Mouse (Mus musculus) lung, postnatal 4 days (tissue): ENCODE measurements around the gene Aes.

ENCODE experiments used
- DNase-seq, 2 experiments: peaks; one replicate each; pipeline ENCODE4 v3.0.0; 2021

Aes gene

DNA sequence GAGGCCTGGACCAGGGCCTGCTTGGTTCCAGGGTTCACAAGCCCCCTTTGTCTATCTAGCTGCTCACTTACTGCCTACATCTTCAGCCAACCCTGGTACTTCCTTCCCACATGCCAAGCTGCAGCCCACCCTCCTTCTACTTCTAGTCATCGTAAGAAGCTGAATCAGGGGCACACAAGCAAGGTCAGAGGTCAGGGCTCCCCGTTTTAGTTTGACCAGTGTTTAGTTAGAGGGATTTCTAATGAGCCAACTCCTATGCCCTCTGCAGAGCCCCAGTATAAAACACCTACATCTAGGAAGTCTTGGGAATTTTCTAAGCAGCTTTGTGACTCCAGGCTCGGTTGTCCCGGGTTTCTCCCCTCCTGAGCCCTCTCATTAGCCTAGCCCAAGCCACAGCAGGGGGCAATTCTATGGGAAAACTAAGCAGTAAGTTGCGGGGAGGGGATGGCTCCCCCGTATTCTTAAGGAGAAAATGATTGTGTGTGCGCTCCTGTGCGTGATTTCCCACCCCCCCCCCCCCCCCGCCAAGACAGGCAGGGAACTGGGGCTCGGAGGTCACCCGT is 11.0 kb downstream of the Aes start:
- DNase-seq, result no peak

DNA sequence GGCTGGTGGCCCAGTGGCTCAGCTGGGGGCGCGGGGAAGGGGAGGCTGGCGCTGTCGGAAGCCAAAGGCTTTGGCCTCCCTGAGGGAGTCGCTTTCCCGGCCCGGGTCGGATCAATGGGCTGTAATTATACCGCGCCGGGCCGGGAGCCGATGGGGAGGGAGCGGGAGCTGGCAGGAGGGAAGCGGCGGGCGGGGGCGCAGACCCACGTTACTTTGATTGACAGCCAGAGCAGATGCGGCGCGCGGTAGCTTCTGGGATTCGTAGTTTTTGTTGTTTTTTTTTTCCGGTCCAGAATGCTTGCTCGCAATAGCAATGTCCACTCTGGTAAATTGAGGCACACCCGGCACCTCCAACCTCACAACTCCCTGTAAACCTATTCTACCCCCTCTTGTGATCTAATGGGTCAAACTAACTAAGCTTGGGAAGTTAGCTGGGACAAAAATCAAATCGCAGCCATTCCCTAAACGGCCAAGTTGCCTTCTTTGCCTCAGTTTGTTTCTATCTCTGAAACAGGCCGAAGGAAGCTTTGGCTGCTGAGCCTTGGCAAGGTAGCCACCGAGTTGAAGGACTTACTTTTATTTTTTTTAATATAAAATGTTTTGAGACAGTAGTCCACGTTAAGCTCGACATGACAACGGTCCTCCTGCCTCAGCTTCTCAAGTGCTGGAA is 11.7 kb downstream of the Aes start:
- DNase-seq, result peak; percentile 94 to 97

DNA sequence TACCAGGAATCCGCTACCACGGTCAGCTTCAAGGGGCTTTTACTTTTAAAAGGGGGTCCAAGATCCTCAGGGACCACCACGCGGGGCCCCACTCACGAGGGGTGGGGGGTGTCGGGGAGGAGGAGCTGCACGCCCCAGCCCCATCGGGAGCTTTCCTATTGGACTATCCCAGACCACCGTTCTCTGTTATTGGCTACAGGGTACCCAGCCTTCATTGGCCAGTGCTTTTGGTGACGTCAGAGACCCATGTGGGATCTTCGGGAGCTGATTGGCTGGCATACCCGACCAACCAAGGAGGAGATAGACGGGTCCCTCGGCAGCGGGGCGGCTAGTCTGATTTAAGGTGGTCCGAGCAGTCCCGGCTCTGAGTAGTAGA is 12.2 kb downstream of the Aes start:
- DNase-seq, result peak; percentile 99

DNA sequence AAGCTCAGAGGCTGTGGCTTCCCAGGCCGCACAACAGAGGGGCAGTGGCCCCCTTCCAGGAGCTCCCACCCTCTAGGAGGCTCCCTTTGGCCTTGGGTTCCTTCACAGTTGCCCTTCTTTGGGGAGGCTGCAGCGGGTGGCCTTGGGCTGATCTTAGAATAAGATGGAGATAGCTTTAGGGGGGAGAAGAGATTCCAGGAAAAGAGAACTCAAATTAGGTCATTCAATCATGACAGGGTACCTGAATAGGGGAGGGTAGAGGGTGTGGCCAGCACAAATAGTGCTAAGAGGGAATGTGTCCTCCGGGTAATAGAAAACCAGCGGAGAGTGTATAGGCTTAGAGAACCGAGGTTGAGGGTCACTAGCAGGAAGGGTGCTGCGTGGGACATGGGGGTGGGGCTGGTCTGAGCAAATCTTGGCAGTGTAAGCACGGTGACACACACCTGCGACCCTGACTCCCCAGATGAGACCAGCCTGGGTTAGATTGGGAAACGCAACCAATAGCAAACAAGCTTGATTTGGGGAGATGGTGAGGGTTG is 12.9 kb downstream of the Aes start:
- no peak for DNase-seq

DNA sequence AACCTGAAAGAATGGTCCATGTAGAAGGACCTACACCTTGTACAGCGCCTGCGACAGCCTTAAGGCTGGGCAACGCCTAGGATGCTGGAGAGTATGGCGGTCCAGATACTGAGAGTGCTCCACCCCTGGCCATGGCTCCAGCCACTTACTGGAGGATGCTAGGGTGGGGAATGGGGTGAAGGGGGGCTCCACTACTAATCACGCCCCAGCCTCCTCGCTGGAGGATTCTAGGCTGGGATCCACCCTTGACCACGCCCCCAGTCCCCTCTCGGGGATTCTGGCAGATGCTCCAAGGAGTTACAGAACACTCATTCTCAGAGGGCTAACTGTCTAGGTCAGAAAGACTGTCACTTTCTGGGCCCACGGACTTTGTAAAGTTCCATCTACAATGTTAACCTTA is 13.7 kb downstream of the Aes start:
- DNase-seq, result peak; percentile 55 to 73

DNA sequence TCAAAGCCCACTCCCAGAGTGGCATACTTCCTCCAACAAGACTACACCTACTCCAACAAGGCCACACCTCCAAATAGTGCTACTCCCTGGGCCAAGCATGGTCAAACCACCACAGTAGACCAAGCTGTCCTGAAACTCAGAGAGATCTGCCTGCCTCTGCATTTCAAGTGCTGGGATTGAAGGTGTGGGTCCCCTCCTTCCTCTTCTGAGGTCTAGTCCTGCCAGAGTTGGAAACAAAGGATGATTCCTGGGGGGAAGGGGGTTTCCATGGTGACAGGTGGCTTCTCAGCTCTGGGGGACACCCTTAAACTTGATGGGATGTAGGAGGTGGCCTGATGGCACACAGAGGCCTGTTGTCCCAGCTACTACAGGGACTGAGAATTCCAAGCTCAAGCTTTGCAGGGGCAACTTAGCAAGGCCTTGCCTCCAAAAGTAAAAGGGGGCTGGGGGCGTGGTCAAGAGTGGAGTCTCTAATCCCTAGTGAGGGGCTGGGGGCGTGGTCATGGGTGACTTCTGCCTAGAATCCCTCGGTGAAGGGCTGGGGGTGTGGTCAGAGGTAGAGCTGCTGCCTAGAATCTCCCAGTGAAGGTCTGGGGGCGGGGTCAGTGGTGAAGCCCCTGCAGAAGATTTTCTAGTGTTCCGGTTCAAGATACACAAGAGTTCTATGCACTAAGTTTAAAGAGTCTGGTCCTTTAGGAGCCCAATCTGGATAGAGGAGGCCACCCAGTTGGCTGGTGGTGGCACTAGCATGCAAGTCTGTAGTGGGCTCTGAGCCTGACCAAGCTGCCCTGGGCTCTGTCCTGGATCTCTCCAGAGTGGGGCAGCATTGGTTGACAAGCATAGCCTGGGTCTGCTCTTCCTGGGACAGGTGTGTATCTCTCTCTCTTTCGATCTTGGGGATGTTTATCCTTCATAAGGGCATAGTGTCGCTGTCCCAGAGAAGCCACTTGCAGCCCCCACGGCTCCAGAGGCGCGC is 15.1 kb downstream of the Aes start, which contains the start of gene Tle2:
TSS of gene Tle2 (plus strand) at position 481 of the 976 bp plus-strand sequence.
- DNase-seq, result no peak

DNA sequence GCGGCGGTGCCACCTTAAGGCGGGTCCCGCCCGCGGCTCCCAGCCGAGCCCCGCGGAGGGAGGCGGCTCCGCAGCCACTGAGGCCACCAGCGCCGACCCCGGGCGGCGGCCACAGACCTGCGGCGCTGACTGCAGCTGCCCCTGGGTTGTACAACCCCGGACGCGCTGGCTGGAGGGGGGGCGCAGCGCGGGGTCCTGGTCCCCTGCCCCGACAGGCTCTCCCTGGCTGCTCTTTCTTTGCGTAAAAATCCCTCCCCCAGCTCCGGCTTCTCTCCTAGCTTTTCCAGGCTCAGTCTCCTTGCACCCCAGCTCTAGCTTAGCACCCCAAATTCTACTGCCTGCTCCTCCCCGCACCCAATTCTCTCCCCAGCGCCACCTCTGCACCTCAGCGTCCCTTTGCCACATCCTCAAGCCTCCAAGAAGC is 15.9 kb downstream of the Aes start:
- DNase-seq, result peak; percentile 64 to 79

DNA sequence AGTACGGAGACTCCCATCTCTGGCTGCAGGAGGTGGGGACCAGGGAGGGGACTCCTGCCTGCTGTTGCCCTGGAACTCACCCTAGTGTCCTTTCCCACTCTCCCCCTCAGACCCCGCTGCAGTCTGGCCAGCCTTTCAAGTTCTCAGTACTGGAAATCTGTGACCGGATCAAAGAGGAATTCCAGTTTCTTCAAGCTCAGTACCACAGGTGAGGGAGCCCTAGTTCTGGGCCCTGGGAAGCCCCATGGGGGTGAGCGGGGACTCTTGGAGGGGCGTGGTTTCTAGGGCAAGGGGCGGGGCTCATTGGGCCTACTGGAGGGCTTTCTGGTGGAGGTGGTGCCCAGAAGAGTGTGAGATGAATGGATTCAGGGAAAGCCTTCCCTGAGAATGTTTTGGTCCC is 16.4 kb downstream of the Aes start:
- DNase-seq, result no peak

DNA sequence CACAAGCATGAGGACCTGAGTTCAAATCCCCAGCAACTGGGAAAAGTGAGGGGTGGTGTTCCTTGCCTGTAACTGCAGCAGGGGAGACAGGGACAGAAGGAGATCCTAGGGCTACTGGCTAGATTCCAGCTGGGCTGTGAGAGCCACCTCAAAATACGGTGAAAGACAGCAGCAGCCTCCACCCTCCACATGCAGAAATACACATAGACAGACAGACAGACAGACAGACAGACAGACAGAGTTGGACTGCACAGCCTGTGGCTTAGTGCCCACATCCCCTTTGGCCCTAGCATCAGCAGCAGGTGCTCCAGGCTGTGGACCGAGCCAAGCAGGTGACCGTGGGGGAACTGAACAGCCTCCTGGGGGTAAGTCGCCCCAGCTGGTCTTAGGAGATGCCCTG is 20.7 kb downstream of the Aes start:
- DNase-seq, result no peak

DNA sequence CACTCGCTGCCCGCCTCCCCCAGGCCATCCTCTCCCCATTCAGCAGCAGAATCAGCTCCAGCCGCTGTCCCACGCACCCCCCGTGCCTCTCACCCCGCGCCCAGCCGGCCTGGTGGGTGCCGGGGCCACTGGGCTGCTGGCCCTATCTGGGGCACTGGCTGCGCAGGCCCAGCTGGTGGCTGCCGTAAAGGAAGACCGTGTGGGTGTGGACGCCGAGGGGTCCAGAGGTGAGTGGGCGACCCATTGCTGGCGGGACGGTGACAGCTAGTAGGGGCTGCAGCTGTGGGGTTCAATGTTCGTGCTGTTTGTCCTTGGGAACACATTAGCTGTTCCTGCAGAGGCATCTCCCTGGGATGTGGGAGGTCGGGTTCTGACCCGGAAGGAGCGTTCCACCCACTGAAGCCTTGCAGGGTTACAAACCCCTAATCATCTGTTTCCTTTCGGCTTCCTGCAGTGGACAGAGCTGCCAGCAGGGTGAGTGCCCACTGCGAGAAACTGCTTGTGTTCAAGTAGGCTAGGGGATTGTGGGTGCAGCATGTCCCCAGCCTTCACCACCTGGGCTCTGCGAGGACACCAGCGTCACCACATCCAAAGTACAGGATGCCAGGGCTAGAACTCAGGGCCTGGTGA is 21.3 kb downstream of the Aes start:
- DNase-seq, result peak; percentile 46 to 61

DNA sequence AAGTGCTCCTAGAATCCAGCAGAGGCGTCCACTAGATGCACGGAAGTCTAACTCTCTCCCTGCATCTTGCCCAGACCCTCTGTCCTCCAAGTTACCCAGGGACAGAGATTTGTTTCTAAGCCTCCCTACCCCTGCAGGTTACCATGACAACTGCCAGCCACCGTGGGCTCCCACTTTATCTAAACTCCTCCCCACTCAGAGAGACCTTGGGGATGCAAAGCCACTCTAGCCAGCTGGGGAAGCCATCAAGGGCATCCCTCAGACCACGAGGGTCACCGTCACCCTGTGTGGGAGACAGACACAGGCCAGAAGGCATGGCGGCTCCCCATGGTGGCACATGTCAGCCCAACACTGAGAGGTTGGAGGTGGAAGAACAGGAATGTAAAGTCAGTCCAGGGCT is 24.1 kb downstream of the Aes start:
- no peak for DNase-seq

DNA sequence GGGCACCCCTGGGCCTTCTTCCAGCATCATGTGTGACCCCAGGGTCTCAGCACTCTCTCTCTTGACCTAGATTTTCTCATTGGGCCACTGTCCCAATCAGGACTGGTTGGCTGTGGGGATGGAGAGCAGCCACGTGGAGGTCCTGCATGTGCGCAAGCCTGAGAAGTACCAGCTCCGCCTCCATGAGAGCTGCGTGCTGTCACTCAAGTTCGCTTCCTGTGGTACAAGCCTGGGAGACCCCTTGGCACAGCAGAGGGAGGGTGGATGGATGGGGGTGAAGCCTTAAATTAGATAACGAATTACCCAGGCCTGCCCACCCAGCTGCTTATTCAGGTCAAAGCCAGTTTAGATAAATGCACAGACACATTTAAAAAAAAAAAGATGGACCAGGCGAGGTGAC is 29.5 kb downstream of the Aes start:
- DNase-seq, result no peak

DNA sequence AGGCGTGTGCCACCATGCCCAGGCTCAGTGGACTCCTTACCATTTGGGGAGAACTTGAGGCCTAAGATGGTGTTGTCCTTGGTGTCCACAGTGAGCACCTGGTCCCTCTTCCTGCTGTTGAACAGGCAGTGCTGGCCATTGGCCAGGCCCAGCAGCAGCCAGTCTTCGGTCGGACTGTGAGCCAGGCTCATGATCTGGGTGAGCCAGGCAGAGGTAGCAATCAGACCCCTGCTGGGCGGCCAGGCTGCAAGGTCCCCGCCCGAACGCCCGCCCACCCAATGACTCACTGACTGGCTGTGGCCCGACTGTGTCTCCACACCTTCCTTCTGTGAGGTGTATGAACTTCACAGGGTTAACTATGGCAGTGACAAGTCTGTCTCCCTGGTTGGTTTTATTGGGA is 32.6 kb downstream of the Aes start:
- no peak for DNase-seq

DNA sequence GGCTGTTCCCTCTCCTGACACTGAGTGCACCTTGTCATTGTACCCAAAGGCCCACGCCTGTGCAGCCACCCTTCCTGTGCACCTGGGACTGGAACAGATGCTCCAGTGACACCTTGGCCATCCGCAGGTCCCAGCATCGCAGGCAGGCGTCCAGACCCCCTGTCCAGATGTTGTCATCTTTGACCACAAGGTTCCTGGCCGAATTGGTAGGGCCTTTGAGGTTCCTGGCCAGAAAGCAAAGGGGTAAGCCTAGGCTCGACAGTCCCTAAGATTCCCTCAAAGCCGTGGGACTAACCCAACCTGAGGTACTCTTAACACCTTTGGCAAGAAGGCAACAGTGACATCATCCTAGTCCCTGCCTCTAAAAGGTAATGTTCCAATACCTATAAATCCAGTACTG is 33.3 kb downstream of the Aes start:
- no peak for DNase-seq

DNA sequence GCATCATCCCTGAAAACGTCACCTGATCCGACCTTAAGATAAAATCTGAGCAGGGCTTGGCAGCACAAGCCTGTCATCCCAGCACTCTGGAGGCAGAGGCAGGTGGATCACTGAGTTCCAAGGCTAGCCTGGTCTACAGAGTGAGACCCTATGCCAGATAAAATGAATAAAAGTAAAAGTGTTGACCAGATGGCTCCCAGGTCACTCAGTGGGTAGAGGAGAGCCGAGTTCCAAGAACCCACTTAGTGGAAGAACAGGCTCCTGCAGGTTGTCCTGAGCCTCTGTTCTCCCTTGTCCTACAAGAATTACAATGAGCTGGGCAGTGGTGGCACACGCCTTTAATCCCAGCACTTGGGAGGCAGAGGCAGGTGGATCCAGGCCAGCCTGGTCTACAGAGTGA is 33.9 kb downstream of the Aes start:
- no peak for DNase-seq

DNA sequence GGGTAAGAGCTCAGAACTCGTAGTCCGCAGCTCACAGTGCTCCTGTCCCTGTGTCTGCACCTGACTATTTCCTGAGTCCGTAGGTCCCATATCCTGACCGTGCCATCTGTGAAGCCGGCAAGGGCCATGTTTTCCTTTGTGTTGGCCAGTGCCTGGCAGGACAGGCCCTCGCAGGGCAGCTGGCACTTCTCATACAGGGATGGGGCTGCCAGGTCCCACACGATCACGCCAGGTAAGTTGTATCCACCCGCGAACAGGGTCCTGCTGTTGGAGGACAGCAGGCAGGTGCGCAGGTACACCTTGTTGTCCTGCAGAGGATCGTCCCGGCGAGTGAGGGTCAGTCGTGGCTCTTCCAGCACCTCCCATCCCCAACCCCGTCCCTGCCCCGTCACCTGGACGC is 34.6 kb downstream of the Aes start:
- DNase-seq, result peak in 1 of 2 experiments; percentile 18

DNA sequence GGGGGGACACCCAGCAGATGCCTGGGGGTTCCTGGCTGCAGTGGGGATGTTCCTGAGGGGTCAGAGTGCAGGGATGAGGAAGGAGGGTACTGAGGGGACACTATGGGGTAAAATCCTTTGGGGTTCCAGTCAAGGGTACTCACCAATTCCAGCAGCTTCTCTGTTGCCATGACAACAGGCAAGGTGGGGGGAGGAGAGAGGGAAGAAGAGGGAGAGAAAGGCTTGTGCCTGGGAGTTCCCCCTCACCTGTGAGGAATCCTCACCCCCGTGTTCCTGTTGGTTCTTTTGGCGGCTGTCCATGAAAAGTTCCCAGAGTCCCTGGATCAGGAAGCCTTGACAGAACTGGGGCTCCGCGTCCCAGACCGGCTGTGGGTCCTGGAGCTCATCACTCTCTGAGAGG is 36.3 kb downstream of the Aes start:
- DNase-seq, result peak in 1 of 2 experiments; percentile 23

DNA sequence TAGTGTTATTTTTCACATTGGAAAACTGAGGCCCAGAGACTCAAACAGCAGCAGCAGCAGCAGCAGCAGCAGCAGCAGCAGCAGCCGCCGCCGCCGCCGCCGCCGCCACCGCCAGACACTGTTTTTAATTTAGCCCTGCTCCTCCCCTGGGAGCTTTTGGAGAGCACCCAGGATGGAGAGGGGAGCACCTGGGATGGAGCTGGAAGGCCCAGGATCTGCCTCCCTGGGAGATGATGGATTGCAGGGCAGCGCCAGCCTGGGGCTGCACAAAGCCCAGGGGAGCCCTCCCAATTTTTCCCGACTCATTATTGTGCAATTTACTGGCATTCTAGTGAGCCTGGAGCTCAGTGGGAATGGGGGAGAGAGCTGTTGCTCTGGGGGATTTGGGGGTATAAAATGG is 37.3 kb downstream of the Aes start:
- no peak for DNase-seq

DNA sequence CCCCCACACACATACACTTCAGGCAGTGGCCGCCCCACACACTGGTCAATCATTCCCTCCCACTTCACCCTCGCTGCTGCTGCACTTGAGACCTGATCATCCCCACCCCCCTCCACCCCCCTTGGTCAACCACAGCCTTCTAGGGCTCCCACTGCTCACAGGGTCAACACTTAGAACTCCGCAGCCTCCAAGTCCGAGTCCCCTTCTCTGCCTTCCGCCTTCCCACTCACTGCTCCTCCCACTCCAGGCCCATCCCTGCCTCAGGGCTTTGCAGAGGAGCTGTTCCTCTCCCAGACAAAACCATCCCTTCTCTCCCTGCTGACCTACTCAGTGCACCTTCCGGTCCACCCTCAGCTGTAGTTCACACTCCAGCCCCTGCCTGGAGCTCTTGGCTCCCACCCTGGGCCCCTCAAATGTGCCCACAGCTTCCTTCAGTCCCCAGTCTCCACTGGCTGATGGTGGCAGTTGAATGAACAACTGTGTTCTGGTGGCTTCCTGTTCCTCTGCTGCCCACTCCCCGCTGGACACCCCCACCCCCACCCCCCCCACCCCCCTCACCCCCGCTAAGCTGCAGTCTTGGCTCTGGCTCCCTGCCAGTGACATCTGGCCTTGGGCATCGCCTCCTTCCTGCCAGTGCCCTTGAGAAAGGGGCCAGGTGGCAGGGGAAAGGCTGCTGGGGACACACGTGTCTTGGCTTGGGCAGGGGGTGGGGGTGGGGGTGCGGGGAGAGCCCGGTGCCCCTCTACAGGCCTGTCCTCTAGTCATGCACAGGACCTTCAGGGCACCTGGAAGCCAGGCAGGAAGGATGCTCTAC is 38.1 kb downstream of the Aes start:
- DNase-seq, result peak; percentile 63 to 80

DNA sequence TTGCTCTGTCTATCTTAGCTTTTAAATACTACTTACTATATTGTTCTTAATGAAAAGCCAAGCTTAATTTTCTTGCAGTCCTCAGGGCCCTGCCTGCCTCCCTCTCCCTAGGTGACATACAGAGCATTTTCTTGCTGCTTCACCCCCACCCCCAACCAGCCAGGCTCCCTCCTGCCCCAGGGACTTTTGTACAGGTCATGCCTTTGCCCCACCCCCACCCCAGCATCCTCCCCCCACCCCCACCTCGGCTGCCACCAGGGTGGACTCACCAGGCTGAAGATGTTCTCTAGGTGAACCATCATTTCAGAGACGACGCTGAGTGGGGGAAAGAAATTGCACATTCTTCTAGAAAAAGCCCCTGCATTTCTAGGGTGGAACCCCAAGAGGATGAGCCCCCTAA is 39.1 kb downstream of the Aes start:
- DNase-seq, result no peak

DNA sequence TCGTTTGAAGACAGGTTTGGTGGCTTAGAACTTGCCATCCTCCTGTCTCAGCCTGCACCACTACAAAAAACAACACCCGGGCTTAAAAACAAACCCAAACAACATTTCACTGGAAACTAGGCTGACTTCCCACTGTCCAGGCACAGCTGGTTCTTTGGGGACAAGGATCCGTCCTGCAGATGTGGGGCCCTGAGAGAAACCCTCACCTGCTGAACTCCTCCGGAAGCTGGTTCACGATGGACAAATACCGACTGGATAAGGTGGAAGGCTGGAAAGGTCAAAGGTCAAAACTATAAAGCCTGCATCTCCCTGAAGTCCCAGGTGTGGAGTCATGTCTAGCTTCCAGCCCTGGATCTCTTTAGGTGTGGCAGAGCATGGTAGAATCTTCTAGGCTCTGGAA is 39.6 kb downstream of the Aes start:
- no peak for DNase-seq

DNA sequence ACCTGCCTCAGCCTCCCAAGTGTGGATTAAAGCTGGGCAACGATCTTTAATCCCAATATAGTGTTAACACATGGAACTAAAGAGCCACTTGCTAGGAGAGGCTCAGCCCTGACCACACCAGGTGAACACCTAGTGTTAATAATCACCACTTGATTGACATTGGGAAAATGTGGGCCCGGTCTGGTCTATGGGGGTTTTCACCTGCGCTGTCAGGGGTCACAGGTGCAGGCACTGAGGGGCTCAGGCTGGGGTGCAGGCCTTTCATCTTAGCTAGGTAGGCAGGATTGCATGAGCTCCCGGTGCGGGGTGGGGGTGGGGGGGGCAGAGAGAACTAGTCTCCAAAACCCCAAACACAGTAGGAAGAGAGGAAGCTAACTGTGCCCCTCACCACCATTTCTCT is 40.3 kb downstream of the Aes start:
- no peak for DNase-seq
